Mouse (Mus musculus) forebrain, embryonic 15.5 days (tissue): Measurements from ENCODE around the gene Pkm. TPM values are rescaled to one million over a fixed set of nuclear protein-coding genes. Genes with fewer than 3 reads are reported as not detected.
A peak's percentile ranks its signal among the peaks of the same experiment; 100 is the strongest.

Experiments used
- ATAC-seq: fragments of 200-750 bp; cut with Nextera tagmentation; replicated peaks from 2 replicates; pipeline ENCODE4 v1.8.0; 2017; ENCODE audit warnings: mild to moderate bottlenecking, moderate TSS enrichment, moderate library complexity
- H3K27ac ChIP-seq: fragments of 300-500 bp; sonication (generic); replicated peaks from 2 replicates; pipeline ENCODE4 v1.5.1; 2015; ENCODE audit warnings: mild to moderate bottlenecking, inconsistent platforms
- H3K27me3 ChIP-seq: fragments of 300-500 bp; sonication (generic); 2 replicates; pipeline ENCODE4 v1.6.1; 2015; ENCODE audit warnings: inconsistent platforms
- H3K36me3 ChIP-seq: fragments of 300-500 bp; sonication (generic); 2 replicates; pipeline ENCODE4 v1.6.1; 2015; ENCODE audit warnings: mild to moderate bottlenecking, inconsistent platforms
- H3K4me1 ChIP-seq: fragments of 300-500 bp; sonication (generic); 2 replicates; pipeline ENCODE4 v1.6.1; 2015; ENCODE audit warnings: inconsistent platforms
- H3K4me2 ChIP-seq: fragments of 300-500 bp; sonication (generic); replicated peaks from 2 replicates; pipeline ENCODE4 v1.6.1; 2015; ENCODE audit warnings: mild to moderate bottlenecking, inconsistent platforms
- H3K4me3 ChIP-seq: fragments of 300-500 bp; sonication (generic); 2 replicates; pipeline ENCODE4 v1.5.1; 2015; ENCODE audit warnings: mild to moderate bottlenecking, inconsistent platforms
- H3K9ac ChIP-seq: fragments of 300-500 bp; sonication (generic); replicated peaks from 2 replicates; pipeline ENCODE4 v1.6.1; 2015; ENCODE audit warnings: mild to moderate bottlenecking, inconsistent platforms
- H3K9me3 ChIP-seq: fragments of 300-500 bp; sonication (generic); 2 replicates; pipeline ENCODE4 v1.6.1; 2016; ENCODE audit warnings: inconsistent platforms
- WGBS: fragments of 180-500 bp; shearing (Covaris S2); methylation state at CpG from one replicate; pipeline ENCODE4 v1.1.7; 2015; ENCODE audit warnings: mixed read lengths; 5-methylcytosine and 5-hydroxymethylcytosine counted together
- polyA plus RNA-seq: library from polyadenylated mRNA; unstranded; fragments of >200 nt; fragmentation: Nextera tagmentation; extraction: Ambion mirVana; gene quantifications from 2 replicates; pipeline ENCODE4 v1.2.1, GENCODE M21; 2015

Gene Pkm
- polyA plus RNA-seq, 1 experiment from 2014 or later = 1,184 TPM

DNA sequence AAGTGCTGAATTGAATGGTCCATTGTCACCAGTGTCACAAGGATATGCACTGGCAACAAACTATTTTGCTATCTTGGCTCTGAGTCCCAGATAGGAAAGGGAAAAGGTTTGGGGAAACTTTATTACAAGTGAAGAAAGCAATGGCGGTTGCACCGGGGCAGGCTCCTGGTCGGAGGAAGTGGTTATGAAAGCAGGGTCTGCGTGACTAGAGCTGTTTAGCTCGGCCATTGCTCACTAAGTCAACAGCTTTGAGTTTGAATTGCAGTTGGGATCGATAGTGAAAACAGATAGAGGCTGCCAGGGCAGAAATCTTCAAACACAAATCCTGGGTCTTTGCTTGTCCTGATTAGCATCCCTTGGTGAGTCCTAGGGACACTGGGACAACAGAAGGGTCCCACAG lies 11.7 kb downstream of the Pkm start:
- Histone ChIP-seq H3K27ac (0 out of 2 replicates have a peak overlapping the region, but pooled peaks have one; percentile 25), H3K4me3 (no peak overlapping the region), H3K9ac (no peak overlapping the region), H3K36me3 (peaks cover 79% of the 10 kb centered on the region), H3K4me1 (peaks cover 19% of the 10 kb centered on the region), H3K4me2 (no peak overlapping the region), H3K9me3 (no peaks in the 10 kb centered on the region), H3K27me3 (no peaks in the 10 kb centered on the region)
- no peak for ATAC-seq
- 85% methylated on average over 6 of the region's 6 CpGs for WGBS

DNA sequence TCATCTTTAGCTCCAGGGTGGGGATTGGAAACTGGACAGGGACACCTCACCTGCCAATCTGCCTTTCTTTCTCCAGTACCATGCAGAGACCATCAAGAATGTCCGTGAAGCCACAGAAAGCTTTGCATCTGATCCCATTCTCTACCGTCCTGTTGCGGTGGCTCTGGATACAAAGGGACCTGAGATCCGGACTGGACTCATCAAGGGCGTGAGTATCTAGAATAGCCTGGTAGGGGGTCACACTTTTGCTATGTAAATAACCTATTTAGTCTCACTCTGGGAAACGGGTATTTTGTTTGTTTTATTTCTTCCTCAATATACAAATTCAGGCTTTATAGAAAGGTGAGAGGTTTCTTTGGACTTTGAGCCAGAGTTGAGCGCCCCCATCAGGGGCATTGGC lies 12.3 kb downstream of the Pkm start:
- 70% methylated on average over 7 of the region's 7 CpGs for WGBS
- Histone ChIP-seq H3K27ac (no peak overlapping the region), H3K36me3 (peaks cover 85% of the 10 kb centered on the region), H3K9ac (no peak overlapping the region), H3K4me2 (no peak overlapping the region), H3K4me3 (no peak overlapping the region), H3K27me3 (no peaks in the 10 kb centered on the region), H3K4me1 (peaks cover 14% of the 10 kb centered on the region), H3K9me3 (no peaks in the 10 kb centered on the region)
- ATAC-seq = no peak

DNA sequence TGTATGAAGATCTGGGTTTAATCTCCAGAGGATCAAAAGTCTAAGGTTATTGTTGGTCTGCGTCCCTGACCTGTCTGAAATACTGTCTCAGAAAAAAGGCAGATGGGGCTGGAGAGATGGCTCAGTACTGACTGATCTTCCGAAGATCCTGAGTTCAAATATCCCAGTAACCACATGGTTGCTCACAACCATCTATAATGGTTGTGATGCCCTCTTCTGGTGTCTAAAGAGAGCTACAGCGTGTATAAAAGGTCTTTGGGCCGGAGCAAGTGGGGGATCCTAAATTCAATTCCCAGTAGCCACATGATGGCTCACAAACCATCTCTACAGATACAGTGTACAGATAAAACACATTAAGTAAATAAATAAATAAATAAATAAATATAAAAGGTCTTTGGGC lies 13.0 kb downstream of the Pkm start:
- Histone ChIP-seq H3K9me3 (no peaks in the 10 kb centered on the region), H3K27me3 (no peaks in the 10 kb centered on the region), H3K36me3 (peaks cover 92% of the 10 kb centered on the region), H3K4me3 (no peak overlapping the region), H3K4me1 (peaks cover 7% of the 10 kb centered on the region), H3K9ac (no peak overlapping the region), H3K27ac (no peak overlapping the region), H3K4me2 (no peak overlapping the region)
- 76% methylated on average over 4 of the region's 4 CpGs for WGBS
- ATAC-seq = no peak

DNA sequence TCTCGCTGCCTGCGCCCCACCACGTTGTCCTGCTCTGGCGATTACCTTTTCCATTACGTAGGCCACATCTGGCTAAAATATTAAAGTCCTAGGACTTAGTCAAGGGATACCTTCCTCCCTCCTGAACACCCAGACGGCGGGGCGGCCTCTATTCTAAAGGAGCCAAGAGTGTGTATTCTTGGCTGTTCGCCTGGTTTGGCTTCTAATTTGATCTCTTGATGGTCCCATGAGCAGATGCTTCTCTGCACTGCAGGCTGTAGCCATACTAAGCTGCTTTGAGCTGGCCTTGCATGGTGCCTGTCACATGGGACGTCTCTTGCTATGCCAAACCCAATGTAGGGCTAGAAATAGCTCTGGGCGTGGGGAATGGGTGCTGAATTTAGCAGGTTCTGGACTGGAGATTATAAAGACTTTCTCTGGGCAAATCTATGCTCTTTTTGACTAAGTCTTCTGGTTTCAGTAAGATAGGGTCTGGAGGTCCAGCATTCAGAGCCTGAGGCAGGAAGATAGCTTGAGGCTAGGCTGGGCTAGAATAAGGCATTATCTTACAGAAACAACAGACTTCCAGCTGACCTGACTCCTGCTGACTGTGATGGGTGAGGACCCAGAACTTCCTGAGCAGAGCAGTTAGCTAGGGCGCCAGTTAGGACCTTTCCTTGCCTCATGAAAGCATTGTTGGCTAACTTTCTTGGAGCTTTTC lies 16.2 kb downstream of the Pkm start:
- Histone ChIP-seq H3K36me3 (peaks cover 98% of the 10 kb centered on the region), H3K9ac (no peak overlapping the region), H3K4me3 (no peak overlapping the region), H3K4me1 (no peaks in the 10 kb centered on the region), H3K27ac (no peak overlapping the region), H3K4me2 (no peak overlapping the region), H3K9me3 (no peaks in the 10 kb centered on the region), H3K27me3 (no peaks in the 10 kb centered on the region)
- no peak for ATAC-seq
- WGBS = 78% methylated on average over 12 of the region's 12 CpGs

DNA sequence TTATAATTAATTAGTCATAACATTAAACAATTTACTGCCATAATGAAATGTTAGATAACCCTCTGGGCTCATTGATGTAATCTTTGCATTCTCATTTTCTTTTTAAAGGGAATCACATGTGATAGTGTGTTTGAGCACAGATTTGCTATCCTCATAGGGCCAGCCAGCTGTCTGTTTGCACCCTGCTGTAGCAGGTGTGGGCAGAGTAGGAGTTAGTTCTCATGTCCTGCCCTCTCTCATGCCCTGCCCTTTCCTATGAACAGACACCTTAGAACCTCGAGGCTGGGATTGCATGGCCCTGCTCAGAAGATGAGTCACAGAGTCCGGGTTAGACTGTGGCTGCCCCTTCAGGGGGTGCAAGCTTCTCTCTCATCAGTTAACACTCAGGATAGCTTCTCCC lies 17.3 kb downstream of the Pkm start:
- Histone ChIP-seq H3K9ac (no peak overlapping the region), H3K4me1 (no peaks in the 10 kb centered on the region), H3K9me3 (no peaks in the 10 kb centered on the region), H3K27me3 (no peaks in the 10 kb centered on the region), H3K4me2 (no peak overlapping the region), H3K4me3 (no peak overlapping the region), H3K36me3 (peaks cover 98% of the 10 kb centered on the region), H3K27ac (no peak overlapping the region)
- 84% methylated on average over 2 of the region's 2 CpGs for WGBS
- ATAC-seq = no peak

DNA sequence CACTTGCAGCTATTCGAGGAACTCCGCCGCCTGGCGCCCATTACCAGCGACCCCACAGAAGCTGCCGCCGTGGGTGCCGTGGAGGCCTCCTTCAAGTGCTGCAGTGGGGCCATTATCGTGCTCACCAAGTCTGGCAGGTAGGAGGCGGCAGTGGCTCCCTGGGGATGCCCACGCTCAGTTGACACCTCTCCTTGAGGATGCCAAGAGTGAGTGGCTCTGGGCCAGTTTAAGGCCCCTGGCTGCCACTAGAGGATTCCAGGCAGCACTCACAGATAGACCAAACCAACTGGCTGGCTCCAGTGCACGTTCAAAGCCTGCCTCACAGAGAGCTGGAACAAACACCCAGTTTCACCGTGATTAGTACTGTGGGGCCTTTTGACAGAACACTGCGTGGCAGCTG lies 19.4 kb downstream of the Pkm start:
- no peak overlapping the region for H3K4me3 ChIP-seq
- H3K4me2 ChIP-seq = no peak overlapping the region
- H3K36me3 ChIP-seq = peaks cover 85% of the 10 kb centered on the region
- no peak for ATAC-seq
- H3K4me1 ChIP-seq = peaks cover 11% of the 10 kb centered on the region
- H3K27me3 ChIP-seq = peaks cover 1% of the 10 kb centered on the region; the same call in 1 of the 2 replicates
- H3K9me3 ChIP-seq = no peaks in the 10 kb centered on the region
- H3K9ac ChIP-seq = no peak overlapping the region
- WGBS = 77% methylated on average over 14 of the region's 14 CpGs
- no peak overlapping the region for H3K27ac ChIP-seq

DNA sequence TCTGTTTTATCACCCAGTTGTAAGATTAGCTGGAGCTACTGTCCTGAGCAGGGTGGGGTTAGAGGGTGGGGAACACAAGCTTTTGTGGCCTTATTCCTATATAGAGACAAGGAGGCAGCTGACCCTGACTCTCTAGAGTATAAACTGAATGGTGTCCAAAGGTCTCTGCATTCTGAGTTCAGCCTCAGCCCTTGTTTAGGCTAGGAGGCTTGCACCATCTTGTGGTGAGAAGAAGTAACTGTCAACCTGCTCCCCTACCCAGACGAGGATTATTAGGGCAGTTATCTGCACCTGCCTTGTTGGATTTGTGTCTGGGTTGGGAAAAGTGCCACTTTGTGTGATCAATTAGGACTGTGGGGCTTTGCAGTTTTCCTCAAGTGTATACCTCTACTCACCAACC lies 22.1 kb downstream of the Pkm start:
- Histone ChIP-seq H3K4me3 (no peak overlapping the region), H3K9ac (no peak overlapping the region), H3K9me3 (no peaks in the 10 kb centered on the region), H3K4me2 (no peak overlapping the region), H3K27me3 (peaks cover 10% of the 10 kb centered on the region; the same call in 1 of the 2 replicates), H3K27ac (no peak overlapping the region), H3K4me1 (peaks cover 14% of the 10 kb centered on the region), H3K36me3 (peaks cover 58% of the 10 kb centered on the region)
- ATAC-seq = no peak
- 16% methylated on average over 1 of the region's 1 CpGs for WGBS

DNA sequence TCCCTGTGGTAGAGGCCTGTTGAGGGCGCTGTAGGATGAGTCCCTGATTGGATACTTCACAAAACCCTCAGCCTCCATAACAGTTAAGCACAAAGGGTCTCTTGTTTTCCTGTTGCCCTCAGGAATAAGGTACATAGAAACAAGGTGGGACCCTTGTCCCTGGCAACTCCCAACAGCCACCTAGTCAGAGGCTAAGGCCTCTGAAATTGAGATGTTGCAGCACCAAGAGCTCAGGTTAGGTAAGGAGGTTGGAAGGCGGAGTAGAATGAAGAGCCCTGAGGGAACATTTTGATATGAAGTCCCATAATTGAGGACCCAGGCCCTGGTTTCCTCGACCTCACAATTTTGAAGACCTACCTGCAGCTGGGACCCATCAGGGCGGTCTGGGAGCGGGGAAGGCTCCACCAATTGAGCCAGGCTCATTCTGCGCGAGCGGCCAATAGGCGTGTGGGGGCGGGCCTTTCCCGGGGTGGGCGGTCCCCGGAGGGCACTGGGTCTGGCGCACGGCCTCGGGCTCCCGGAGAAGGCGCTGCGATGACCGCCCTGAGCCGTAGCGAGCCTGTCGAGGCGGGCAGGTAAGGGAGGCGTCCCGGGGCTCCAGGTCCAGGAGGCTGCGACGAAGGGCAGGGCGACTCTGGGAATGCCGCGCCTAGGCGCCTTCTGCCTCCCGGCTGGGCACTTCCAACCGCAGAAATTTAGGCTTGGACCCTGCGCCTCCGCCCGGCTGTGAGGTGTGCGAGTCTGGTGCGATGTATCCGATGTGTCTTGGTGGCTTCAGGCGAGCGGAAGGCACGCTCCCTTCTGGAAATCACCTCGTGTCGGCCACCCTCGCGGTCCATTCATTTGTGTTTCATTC lies 23.7 kb downstream of the Pkm start, which contains the start of gene Gramd2:
Gene Gramd2, plus strand, starts transcription at position 467 of the 856 bp plus-strand sequence.
- H3K4me2 ChIP-seq = peak within 1 kb of the TSS; percentile 92
- WGBS = 2% methylated on average over 47 of the region's 47 CpGs
- peaks cover 42% of the 10 kb centered on the region for H3K36me3 ChIP-seq
- peak within 1 kb of the TSS; percentile 58 for H3K4me3 ChIP-seq
- H3K4me1 ChIP-seq = peaks cover 14% of the 10 kb centered on the region
- H3K9me3 ChIP-seq = no peaks in the 10 kb centered on the region
- H3K27ac ChIP-seq = no peak within 1 kb of the TSS
- peak; percentile 97 for ATAC-seq
- H3K27me3 ChIP-seq = peaks cover 10% of the 10 kb centered on the region; the same call in 1 of the 2 replicates
- peak within 1 kb of the TSS; percentile 56 for H3K9ac ChIP-seq

DNA sequence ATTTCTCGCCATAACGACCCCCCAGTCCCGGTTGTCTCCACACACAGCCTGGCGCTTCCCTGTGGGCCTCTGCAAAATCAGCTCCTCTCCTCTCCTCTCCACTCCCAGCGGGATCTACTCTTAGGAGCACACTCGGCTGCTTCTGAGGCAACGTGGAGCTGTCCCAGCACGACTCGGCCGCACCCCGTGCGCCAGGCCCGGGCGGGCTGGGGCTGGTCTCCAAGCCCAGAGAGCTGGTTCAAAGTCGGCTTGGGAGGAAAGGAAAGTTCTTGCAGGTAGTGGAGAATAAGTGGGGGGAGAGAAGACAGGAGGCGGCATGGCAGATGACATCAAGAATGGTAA lies 24.3 kb downstream of the Pkm start:
- H3K9ac ChIP-seq = peak overlapping the region; percentile 56
- peaks cover 14% of the 10 kb centered on the region for H3K4me1 ChIP-seq
- no peaks in the 10 kb centered on the region for H3K9me3 ChIP-seq
- H3K27ac ChIP-seq = no peak overlapping the region
- peaks cover 36% of the 10 kb centered on the region for H3K36me3 ChIP-seq
- peaks cover 10% of the 10 kb centered on the region; the same call in 1 of the 2 replicates for H3K27me3 ChIP-seq
- peak; percentile 15; the same call in 1 of the 2 replicates for ATAC-seq
- H3K4me2 ChIP-seq = peak overlapping the region; percentile 92
- WGBS = 13% methylated on average over 16 of the region's 16 CpGs
- peak overlapping the region; percentile 58 for H3K4me3 ChIP-seq

DNA sequence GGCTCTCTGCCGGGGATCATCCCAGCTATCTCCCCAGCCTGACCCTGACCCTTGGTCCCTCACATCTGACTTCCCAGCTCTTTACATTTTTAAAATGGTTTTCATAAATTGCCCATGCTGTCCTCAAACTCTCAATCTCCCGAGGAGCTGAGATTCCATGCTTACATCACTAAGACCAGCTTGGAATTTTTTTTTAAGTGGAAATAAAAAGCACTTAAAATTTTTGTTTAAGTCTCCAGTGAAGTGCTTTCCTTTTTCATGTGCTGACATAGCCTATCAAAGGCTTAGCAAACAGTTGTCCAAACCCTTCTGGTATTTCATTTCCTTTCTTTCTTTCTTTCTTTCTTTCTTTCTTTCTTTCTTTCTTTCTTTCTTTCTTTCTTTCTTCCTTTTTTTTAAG lies 27.9 kb downstream of the Pkm start:
- Histone ChIP-seq H3K9me3 (no peaks in the 10 kb centered on the region), H3K4me3 (no peak overlapping the region), H3K27ac (no peak overlapping the region), H3K4me1 (peaks cover 14% of the 10 kb centered on the region), H3K4me2 (no peak overlapping the region), H3K27me3 (peaks cover 10% of the 10 kb centered on the region; the same call in 1 of the 2 replicates), H3K36me3 (peaks cover 6% of the 10 kb centered on the region), H3K9ac (no peak overlapping the region)
- 75% methylated on average over 2 of the region's 2 CpGs for WGBS
- no peak for ATAC-seq

DNA sequence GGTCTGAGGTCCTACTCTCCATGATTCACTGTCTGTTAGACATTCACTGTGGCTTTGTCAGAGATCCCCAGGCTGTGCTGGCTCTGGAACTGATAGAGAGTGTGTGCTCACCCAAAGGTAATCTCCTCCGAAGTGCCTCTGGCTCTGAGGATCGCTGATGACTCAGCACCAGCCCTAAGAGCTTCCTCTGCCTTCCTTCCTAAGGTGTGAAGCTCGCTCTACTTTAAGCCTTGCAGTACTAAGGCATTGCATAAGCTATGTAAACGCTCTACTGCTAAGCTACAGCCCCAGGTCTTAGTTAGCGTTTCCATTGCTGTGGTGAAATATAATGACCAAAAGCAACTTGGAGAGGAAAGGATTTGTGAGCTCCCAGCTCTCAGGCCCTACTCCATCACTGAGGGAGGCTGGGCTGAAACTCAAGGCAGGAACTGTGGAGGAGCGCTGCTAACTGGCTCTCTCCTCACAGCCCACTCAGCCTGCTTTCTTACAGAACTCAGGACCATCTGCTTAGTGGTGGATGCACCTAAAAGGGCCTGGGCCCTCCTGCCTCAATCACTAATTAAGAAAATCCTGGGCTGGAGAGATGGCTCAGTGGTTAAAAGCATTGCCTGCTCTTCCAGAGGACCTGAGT lies 31.4 kb downstream of the Pkm start:
- 46% methylated on average over 6 of the region's 6 CpGs for WGBS
- Histone ChIP-seq H3K36me3 (no peaks in the 10 kb centered on the region), H3K4me2 (no peak overlapping the region), H3K9ac (no peak overlapping the region), H3K27me3 (no peaks in the 10 kb centered on the region), H3K27ac (no peak overlapping the region), H3K9me3 (no peaks in the 10 kb centered on the region), H3K4me3 (no peak overlapping the region), H3K4me1 (peaks cover 14% of the 10 kb centered on the region)
- no peak for ATAC-seq

DNA sequence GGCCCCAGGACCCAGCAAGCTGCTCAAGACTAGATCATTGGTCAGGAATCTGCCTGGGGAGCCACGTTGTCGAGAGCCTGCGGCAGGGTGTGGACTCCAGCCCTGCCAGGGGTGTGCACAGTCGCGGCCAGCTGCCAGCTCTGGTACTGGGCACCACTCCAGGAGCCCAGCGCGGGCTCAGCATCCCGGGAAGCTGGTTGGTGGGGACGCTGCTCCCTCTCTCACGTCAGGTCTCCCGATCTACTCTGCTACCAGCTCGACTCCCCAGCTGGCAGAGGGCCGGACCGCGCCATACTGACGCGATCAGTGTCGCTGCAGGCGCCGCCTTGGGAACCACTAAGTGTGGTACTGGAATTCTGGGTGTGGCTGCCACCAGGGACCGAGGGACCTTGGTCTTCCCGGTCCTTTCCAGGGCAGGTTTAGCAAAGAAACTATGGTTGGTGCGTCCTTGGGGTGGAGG lies 35.5 kb downstream of the Pkm start:
- H3K4me2 ChIP-seq = peak overlapping the region; percentile 54
- H3K4me3 ChIP-seq = peak overlapping the region; percentile 36
- WGBS = 3% methylated on average over 23 of the region's 23 CpGs
- peak overlapping the region; percentile 22 for H3K9ac ChIP-seq
- no peaks in the 10 kb centered on the region for H3K9me3 ChIP-seq
- H3K27me3 ChIP-seq = no peaks in the 10 kb centered on the region
- H3K36me3 ChIP-seq = no peaks in the 10 kb centered on the region
- peak; percentile 95 for ATAC-seq
- peak overlapping the region; percentile 70 for H3K27ac ChIP-seq
- H3K4me1 ChIP-seq = peaks cover 21% of the 10 kb centered on the region
